Mouse (Mus musculus) midbrain, embryonic 15.5 days (tissue): ENCODE data around the gene Krt35. TPM values are rescaled to one million over a fixed set of nuclear protein-coding genes. Genes with fewer than 3 reads are reported as not detected.
A peak's percentile ranks its signal among the peaks of the same experiment; 100 is the strongest.

Source experiments
- ATAC-seq: fragments of 200-750 bp; cut with Nextera tagmentation; replicated peaks from 2 replicates; pipeline ENCODE4 v1.8.0; 2017; ENCODE audit warnings: moderate TSS enrichment
- H3K27ac ChIP-seq: fragments of 300-500 bp; sonication (generic); 2 replicates; pipeline ENCODE4 v1.5.1; 2015; ENCODE audit warnings: mild to moderate bottlenecking, inconsistent platforms
- H3K27me3 ChIP-seq: fragments of 300-500 bp; sonication (generic); replicated peaks from 2 replicates; pipeline ENCODE4 v1.6.1; 2015; ENCODE audit warnings: inconsistent platforms
- H3K36me3 ChIP-seq: fragments of 300-500 bp; sonication (generic); replicated peaks from 2 replicates; pipeline ENCODE4 v1.6.1; 2015; ENCODE audit warnings: inconsistent platforms
- H3K4me1 ChIP-seq: fragments of 300-500 bp; sonication (generic); 2 replicates; pipeline ENCODE4 v1.6.1; 2015; ENCODE audit warnings: inconsistent platforms
- H3K4me2 ChIP-seq: fragments of 300-500 bp; sonication (generic); 2 replicates; pipeline ENCODE4 v1.6.1; 2015; ENCODE audit warnings: inconsistent platforms, mild to moderate bottlenecking, moderate library complexity
- H3K4me3 ChIP-seq: fragments of 300-500 bp; sonication (generic); 2 replicates; pipeline ENCODE4 v1.5.1; 2015; ENCODE audit warnings: mild to moderate bottlenecking, inconsistent platforms
- H3K9ac ChIP-seq: fragments of 300-500 bp; sonication (generic); 2 replicates; pipeline ENCODE4 v1.6.1; 2015; ENCODE audit warnings: mild to moderate bottlenecking, inconsistent platforms
- H3K9me3 ChIP-seq: fragments of 300-500 bp; sonication (generic); 2 replicates; pipeline ENCODE4 v1.6.1; 2016; ENCODE audit warnings: inconsistent platforms
- WGBS: fragments of 180-500 bp; shearing (Covaris S2); methylation state at CpG from one replicate; pipeline ENCODE4 v1.1.7; 2015; ENCODE audit warnings: mixed read lengths; 5-methylcytosine and 5-hydroxymethylcytosine counted together
- polyA plus RNA-seq: library from polyadenylated mRNA; unstranded; fragments of >200 nt; fragmentation: Nextera tagmentation; extraction: Ambion mirVana; gene quantifications from 2 replicates; pipeline ENCODE4 v1.2.1, GENCODE M21; 2015

The Krt35 gene
- polyA plus RNA-seq, result not detected in 2 replicates

GRCm38 (mm10) chr11:100096141-100096540 lies at the start of gene Krt35:
Gene Krt35, minus strand, starts transcription at chr11:100096241.
- ATAC-seq, result no peak
- no peaks in the 10 kb centered on the region for H3K9me3 ChIP-seq
- H3K4me1 ChIP-seq, result no peaks in the 10 kb centered on the region
- no peak within 1 kb of the TSS for H3K4me2 ChIP-seq
- H3K9ac ChIP-seq, result no peak within 1 kb of the TSS
- H3K4me3 ChIP-seq, result no peak within 1 kb of the TSS
- 84% methylated on average over 9 of the region's 9 CpGs for WGBS
- H3K27ac ChIP-seq, result no peak within 1 kb of the TSS
- no peaks in the 10 kb centered on the region for H3K36me3 ChIP-seq
- no peaks in the 10 kb centered on the region for H3K27me3 ChIP-seq

DNA sequence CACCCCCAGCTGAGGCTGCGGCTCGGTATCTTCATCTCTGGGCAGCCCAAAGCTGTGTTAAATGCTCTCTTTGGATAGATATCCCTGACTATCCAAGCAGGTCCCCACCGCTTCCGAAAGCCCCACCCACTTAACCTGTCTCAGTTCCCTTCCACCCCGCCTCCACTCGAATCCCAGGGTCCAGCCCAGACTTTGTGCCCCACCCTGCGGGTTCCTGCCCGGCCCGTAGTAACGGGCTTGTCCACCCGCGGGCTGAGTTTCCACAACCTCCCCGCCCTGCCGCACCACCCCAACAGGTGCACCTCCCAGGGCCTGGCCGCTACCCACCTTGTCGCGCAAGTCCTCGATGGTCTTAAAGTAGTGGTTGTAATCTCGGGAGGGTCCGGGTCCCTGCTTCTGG lies 49.1 kb upstream of the Krt35 start:
- Histone ChIP-seq H3K27me3 (peaks cover 27% of the 10 kb centered on the region), H3K9ac (no peak overlapping the region), H3K9me3 (no peaks in the 10 kb centered on the region), H3K4me3 (peak overlapping the region; percentile 26), H3K36me3 (no peaks in the 10 kb centered on the region), H3K27ac (no peak overlapping the region), H3K4me2 (peak overlapping the region; percentile 49), H3K4me1 (peaks cover 10% of the 10 kb centered on the region)
- WGBS, result 2% methylated on average over 20 of the region's 20 CpGs
- ATAC-seq, result no peak

DNA sequence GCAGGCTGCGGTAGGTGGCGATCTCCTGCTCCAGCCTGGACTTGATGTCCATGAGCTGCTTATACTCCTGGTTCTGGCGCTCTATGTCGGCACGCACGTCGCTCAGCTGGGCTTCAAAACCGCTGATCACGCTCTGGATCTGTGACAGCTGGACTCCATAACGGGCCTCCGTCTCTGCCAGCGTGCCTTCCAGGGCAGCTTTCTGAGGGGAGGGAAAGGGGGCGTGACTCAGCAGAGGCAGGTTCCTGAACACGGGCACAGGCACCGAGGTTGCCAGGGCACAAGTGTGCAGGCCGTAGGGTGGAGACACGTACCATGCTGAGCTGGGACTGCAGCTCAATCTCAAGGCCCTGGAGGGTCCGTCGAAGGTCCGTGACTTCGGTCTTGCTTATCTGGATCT lies 44.9 kb upstream of the Krt35 start:
- no peak overlapping the region for H3K4me2 ChIP-seq
- H3K27me3 ChIP-seq, result peaks cover 18% of the 10 kb centered on the region
- H3K4me1 ChIP-seq, result peaks cover 16% of the 10 kb centered on the region
- no peak overlapping the region for H3K9ac ChIP-seq
- 91% methylated on average over 21 of the region's 21 CpGs for WGBS
- H3K9me3 ChIP-seq, result no peaks in the 10 kb centered on the region
- no peak overlapping the region for H3K27ac ChIP-seq
- no peak overlapping the region for H3K4me3 ChIP-seq
- H3K36me3 ChIP-seq, result no peaks in the 10 kb centered on the region
- ATAC-seq, result no peak

- WGBS, result 80% methylated on average over 2 of the region's 2 CpGs
- peaks cover 3% of the 10 kb centered on the region for H3K27me3 ChIP-seq
- H3K27ac ChIP-seq, result no peak overlapping the region
- H3K4me1 ChIP-seq, result peaks cover 7% of the 10 kb centered on the region; the same call in 1 of the 2 replicates
- H3K36me3 ChIP-seq, result no peaks in the 10 kb centered on the region
- no peak overlapping the region for H3K4me2 ChIP-seq
- no peak overlapping the region for H3K9ac ChIP-seq
- H3K4me3 ChIP-seq, result no peak overlapping the region
- no peak for ATAC-seq
- H3K9me3 ChIP-seq, result no peaks in the 10 kb centered on the region
Observed at GRCm38 (mm10) chr11:100139391-100139790, 43.4 kb upstream of the Krt35 start.

DNA sequence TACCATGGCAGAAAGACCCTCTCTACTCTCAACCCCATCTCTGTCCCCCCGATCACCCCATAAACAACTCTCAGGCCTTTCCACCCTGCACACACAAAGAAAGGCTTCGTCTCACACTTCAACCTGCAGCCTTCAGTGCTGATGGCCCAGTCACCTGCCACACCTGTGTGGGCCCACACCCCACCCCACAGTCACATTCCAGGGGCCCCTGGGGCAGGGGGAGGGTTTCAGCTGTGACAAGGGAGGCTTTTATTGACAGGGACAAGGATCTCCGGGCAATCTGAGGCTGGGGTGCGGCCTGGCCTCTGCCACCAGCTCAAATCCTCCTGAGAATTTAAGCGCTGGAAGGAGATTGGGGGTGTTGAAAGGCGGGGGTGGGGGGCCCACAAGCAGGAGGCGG lies 42.8 kb upstream of the Krt35 start:
- no peaks in the 10 kb centered on the region for H3K9me3 ChIP-seq
- no peak overlapping the region for H3K27ac ChIP-seq
- no peak for ATAC-seq
- no peaks in the 10 kb centered on the region; the same call in 1 of the 2 replicates for H3K27me3 ChIP-seq
- WGBS, result 43% methylated on average over 7 of the region's 7 CpGs
- no peak overlapping the region for H3K4me3 ChIP-seq
- no peak overlapping the region for H3K9ac ChIP-seq
- H3K36me3 ChIP-seq, result no peaks in the 10 kb centered on the region
- peaks cover 7% of the 10 kb centered on the region; the same call in 1 of the 2 replicates for H3K4me1 ChIP-seq
- H3K4me2 ChIP-seq, result no peak overlapping the region

- H3K9me3 ChIP-seq, result no peaks in the 10 kb centered on the region
- no peak overlapping the region for H3K4me2 ChIP-seq
- H3K9ac ChIP-seq, result no peak overlapping the region
- H3K4me1 ChIP-seq, result peaks cover 7% of the 10 kb centered on the region; the same call in 1 of the 2 replicates
- ATAC-seq, result no peak
- H3K27me3 ChIP-seq, result no peaks in the 10 kb centered on the region
- H3K4me3 ChIP-seq, result no peak overlapping the region
- H3K36me3 ChIP-seq, result no peaks in the 10 kb centered on the region
- no peak overlapping the region for H3K27ac ChIP-seq
- WGBS, result 38% methylated on average over 5 of the region's 5 CpGs
Observed at GRCm38 (mm10) chr11:100137693-100138092, 41.7 kb upstream of the Krt35 start.

DNA sequence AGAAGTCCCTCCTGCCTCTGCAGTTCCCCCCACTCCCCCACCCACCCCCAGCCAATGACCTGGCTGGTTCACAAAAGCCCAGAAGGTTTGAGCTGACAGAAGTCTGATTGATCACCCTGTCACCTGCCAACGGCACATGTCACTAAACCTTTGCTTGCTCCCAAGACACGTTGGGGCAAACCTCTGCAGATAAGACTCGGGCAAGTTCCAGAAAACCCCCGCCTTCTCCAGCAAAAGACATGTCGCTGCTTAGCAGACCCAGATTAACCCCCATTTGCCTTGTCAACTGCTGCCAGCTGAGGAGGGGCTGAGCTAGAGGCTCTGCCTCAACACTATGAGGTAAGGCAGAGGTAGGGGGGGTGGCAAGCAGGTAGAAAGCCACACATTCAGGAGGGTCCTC lies 40.5 kb upstream of the Krt35 start:
- H3K4me3 ChIP-seq, result no peak overlapping the region
- H3K9me3 ChIP-seq, result no peaks in the 10 kb centered on the region
- H3K27me3 ChIP-seq, result no peaks in the 10 kb centered on the region
- no peak overlapping the region for H3K27ac ChIP-seq
- 34% methylated on average over 5 of the region's 5 CpGs for WGBS
- H3K4me2 ChIP-seq, result no peak overlapping the region
- H3K4me1 ChIP-seq, result peaks cover 7% of the 10 kb centered on the region; the same call in 1 of the 2 replicates
- ATAC-seq, result no peak
- no peak overlapping the region for H3K9ac ChIP-seq
- no peaks in the 10 kb centered on the region for H3K36me3 ChIP-seq

DNA sequence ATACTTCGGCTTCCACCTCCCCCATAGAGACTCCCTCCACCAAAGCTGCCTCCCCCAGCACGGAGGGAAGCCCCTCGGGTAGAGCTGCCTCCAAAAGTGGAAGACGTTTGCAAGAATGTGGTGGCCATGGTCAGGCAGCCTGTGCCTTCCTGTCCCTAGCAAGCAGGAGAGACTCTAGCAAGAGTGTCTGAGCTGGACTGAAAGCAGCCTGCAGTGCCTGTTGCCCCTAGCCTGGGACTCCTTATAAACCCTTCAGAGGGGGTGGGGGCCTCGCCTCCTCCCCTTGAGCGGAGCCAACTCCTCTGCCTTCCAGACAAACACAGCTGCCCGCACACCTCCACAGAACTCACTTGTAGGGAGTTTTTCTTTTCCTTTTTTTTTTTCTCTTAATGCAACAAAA lies 39.7 kb upstream of the Krt35 start, which contains the start of gene Krt15:
Gene Krt15 (minus strand): TSS at position 198 of the 400 bp plus-strand sequence.
- Histone ChIP-seq H3K4me1 (peaks cover 7% of the 10 kb centered on the region; the same call in 1 of the 2 replicates), H3K9me3 (no peaks in the 10 kb centered on the region), H3K36me3 (no peaks in the 10 kb centered on the region), H3K27ac (no peak within 1 kb of the TSS), H3K9ac (no peak within 1 kb of the TSS), H3K27me3 (no peaks in the 10 kb centered on the region), H3K4me2 (no peak within 1 kb of the TSS), H3K4me3 (no peak within 1 kb of the TSS)
- WGBS, result 67% methylated on average over 7 of the region's 7 CpGs
- no peak for ATAC-seq

- no peak for ATAC-seq
- Histone ChIP-seq H3K27ac (no peak overlapping the region), H3K4me2 (no peak overlapping the region), H3K4me1 (no peaks in the 10 kb centered on the region), H3K27me3 (no peaks in the 10 kb centered on the region), H3K36me3 (no peaks in the 10 kb centered on the region), H3K4me3 (no peak overlapping the region), H3K9me3 (no peaks in the 10 kb centered on the region), H3K9ac (no peak overlapping the region)
- 79% methylated on average over 7 of the region's 7 CpGs for WGBS
Observed at GRCm38 (mm10) chr11:100124901-100125300, 28.9 kb upstream of the Krt35 start.

GRCm38 (mm10) chr11:100121466-100121865 lies 25.4 kb upstream of the Krt35 start, which contains the start of gene Krt13:
Gene Krt13, minus strand, starts transcription at chr11:100121566.
- no peak within 1 kb of the TSS for H3K4me3 ChIP-seq
- no peaks in the 10 kb centered on the region for H3K27me3 ChIP-seq
- 81% methylated on average over 3 of the region's 3 CpGs for WGBS
- H3K9me3 ChIP-seq, result no peaks in the 10 kb centered on the region
- H3K4me1 ChIP-seq, result no peaks in the 10 kb centered on the region
- no peak within 1 kb of the TSS for H3K27ac ChIP-seq
- no peaks in the 10 kb centered on the region for H3K36me3 ChIP-seq
- no peak within 1 kb of the TSS for H3K9ac ChIP-seq
- ATAC-seq, result no peak
- H3K4me2 ChIP-seq, result no peak within 1 kb of the TSS

DNA sequence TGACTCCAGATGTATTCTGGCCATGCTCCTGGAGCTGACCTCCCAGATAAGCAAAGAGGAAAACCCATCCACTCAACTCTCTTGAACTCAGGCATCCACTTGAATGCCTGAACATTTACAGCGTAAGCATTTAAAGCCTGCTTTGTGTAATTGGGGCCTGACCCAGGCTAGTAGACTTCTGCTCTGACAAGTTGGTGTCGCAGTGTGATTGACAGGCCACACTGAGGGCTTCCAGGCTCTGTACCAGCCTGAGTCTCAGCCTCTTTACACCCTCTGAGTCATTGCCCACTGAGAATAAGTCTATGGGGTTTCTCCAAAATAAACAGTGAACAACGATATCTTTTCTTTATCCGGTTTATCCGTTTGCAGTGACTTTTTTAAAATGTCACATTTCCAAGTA lies 24.3 kb upstream of the Krt35 start:
- Histone ChIP-seq H3K4me2 (no peak overlapping the region), H3K27ac (no peak overlapping the region), H3K4me3 (no peak overlapping the region), H3K9me3 (no peaks in the 10 kb centered on the region), H3K36me3 (no peaks in the 10 kb centered on the region), H3K27me3 (no peaks in the 10 kb centered on the region), H3K4me1 (no peaks in the 10 kb centered on the region), H3K9ac (no peak overlapping the region)
- ATAC-seq, result no peak
- 89% methylated on average over 5 of the region's 5 CpGs for WGBS

- no peaks in the 10 kb centered on the region for H3K27me3 ChIP-seq
- ATAC-seq, result no peak
- H3K9me3 ChIP-seq, result no peaks in the 10 kb centered on the region
- WGBS, result 78% methylated on average over 2 of the region's 2 CpGs
- no peak overlapping the region for H3K27ac ChIP-seq
- H3K9ac ChIP-seq, result no peak overlapping the region
- no peak overlapping the region for H3K4me2 ChIP-seq
- H3K4me1 ChIP-seq, result no peaks in the 10 kb centered on the region
- no peak overlapping the region for H3K4me3 ChIP-seq
- H3K36me3 ChIP-seq, result no peaks in the 10 kb centered on the region
Observed at GRCm38 (mm10) chr11:100113742-100114029, 17.6 kb upstream of the Krt35 start.

GRCm38 (mm10) chr11:100112935-100113741 lies 17.1 kb upstream of the Krt35 start:
- no peak overlapping the region for H3K9ac ChIP-seq
- no peaks in the 10 kb centered on the region for H3K36me3 ChIP-seq
- H3K4me1 ChIP-seq, result no peaks in the 10 kb centered on the region
- H3K27me3 ChIP-seq, result no peaks in the 10 kb centered on the region
- H3K4me3 ChIP-seq, result no peak overlapping the region
- no peaks in the 10 kb centered on the region for H3K9me3 ChIP-seq
- H3K27ac ChIP-seq, result no peak overlapping the region
- no peak overlapping the region for H3K4me2 ChIP-seq
- WGBS, result 86% methylated on average over 11 of the region's 11 CpGs
- no peak for ATAC-seq
